Mouse (Mus musculus) adrenal gland, postnatal 14 days (tissue): ENCODE measurements around the gene Mnt. TPM values are rescaled to one million over a fixed set of nuclear protein-coding genes. Genes with fewer than 3 reads are reported as not detected.

Experiments used
- DNase-seq: peaks from one replicate; pipeline ENCODE4 v3.0.0; 2021; ENCODE audit warnings: mixed read lengths
- long read RNA-seq, 2 experiments: library from polyadenylated mRNA; stranded (forward); transcript quantifications; one replicate each; pipeline ENCODE4 v2.0.0; 2021
- total RNA-seq: library from RNA; stranded (reverse); gene quantifications from 2 replicates; pipeline ENCODE4 v1.2.3, GENCODE M21; 2021

The Mnt gene
- 22.8 and 29.9 TPM in 2 replicates for total RNA-seq
- long read RNA-seq, experiment 1, full-length matches to known transcripts = 3 of 25 reads
- long read RNA-seq, experiment 1, partial matches to known transcripts = 21 of 25 reads
- long read RNA-seq, experiment 1, other reads (novel, unspliced or antisense) = 1 of 25 reads
- long read RNA-seq, experiment 2, full-length matches to known transcripts = 3 of 12 reads
- long read RNA-seq, experiment 2, partial matches to known transcripts = 9 of 12 reads
- long read RNA-seq, experiment 2, other reads (novel, unspliced or antisense) = 0 of 12 reads

DNA sequence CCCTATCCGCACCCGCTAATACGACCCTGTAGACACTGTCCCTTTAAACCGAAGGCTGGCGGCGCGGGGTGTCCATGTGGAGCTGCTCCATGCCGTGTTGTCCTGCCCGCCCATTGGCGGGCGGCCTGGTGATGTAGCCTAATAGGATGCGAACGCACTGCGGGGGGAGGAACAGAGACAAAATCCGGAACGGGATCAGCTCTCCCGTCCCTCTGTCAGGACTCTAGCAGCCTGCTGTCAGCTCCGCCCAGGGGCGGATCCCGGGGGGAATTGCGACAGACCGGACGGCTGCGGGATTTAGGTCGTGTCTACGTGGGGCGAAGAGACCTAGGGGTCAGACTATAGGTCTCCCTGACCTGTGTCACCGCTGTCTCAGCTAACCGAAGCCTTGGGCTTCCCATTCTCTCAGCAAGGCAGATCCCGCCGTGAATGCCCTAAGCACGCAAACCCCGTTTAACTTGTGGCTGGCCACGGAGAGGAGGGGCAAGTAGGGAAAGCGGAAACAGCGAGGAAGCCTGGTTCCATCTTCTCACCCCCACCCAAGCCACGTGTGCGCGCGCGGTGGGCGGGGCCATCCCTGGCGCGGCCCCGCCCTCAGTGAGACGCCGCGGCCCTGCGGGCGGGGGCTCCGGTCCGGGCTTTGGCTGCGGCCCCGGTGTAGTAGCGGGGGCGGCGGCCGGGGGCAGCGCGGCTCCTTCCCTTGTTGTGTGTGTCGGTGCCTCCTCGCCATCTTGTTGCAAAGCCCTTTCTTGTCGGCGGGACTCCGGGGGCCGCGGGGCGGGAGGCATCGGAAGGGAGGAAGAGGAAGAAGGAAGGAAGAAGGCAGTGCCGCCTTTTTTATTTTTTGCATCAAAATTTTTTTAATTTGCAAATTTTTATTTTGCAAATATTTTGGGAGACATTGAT lies at the start of gene Mnt:
TSS of gene Mnt (plus strand) at position 665 of the 906 bp plus-strand sequence.
- DNase-seq = peak; percentile 99

DNA sequence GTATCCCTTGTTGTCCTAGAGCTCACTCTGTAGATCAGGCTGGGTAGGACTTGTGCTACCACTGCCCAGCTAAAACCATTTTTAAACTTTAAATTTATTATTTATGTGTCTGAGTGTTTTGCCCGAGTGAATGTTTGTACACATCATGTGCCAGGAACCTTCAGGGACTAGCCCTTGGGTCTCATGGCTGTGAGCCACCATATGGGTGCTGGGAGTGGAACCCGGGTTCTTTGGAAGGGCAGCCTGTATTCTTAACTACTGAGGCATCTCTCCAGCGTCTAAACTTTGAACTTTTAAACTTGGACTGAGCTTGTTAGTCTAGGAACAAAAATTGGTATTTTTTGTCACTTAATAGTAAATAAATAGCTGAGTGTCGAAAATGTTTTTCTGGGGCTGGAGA lies 37.8 kb upstream of the Mnt start:
- DNase-seq = no peak

DNA sequence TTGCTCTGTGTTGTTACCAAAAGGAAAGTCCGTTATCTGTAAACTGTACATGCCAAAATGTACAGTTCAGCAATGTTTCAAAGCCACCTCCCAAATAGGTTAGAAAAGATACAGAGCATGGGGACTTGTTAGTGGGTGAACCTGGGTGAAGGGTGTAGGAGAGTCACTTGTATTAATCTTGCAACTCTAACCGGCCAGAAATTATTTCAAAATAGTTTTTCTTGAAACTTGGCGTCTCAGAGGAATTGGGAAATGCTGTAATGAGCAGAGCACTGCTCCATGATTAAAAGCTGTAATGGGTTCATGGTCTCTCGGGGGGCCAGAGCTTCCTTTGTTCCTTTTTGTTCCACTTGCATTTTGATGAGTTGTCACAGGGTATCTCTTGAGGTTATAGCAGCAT lies 30.1 kb upstream of the Mnt start:
- peak; percentile 14 for DNase-seq

DNA sequence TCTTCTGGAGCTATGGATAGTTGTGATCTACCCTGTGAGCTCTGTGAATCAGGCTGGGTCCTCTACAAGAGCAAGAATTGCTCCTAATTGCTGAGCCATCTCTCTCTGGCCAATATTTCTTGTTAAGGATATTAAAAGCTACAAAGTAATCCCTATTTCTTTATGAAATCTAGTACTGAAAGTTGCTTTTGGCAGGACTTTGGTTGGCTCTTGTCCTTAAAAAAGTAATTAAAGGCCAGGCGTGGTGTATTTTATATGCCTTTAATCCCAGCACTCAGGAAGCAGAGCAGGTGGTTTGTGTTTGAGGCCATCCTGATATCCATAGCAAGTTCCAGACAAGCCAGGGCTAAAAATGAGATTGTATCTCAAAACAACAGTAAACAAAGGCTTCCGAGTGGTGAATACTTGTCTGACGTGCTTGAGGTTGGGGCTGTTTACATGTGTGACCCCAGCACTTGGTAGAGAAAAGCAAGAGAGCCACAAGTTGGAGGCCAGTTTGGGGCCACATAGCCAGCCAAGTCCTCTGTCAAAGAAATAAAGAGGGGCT lies 26.6 kb upstream of the Mnt start:
- no peak for DNase-seq

DNA sequence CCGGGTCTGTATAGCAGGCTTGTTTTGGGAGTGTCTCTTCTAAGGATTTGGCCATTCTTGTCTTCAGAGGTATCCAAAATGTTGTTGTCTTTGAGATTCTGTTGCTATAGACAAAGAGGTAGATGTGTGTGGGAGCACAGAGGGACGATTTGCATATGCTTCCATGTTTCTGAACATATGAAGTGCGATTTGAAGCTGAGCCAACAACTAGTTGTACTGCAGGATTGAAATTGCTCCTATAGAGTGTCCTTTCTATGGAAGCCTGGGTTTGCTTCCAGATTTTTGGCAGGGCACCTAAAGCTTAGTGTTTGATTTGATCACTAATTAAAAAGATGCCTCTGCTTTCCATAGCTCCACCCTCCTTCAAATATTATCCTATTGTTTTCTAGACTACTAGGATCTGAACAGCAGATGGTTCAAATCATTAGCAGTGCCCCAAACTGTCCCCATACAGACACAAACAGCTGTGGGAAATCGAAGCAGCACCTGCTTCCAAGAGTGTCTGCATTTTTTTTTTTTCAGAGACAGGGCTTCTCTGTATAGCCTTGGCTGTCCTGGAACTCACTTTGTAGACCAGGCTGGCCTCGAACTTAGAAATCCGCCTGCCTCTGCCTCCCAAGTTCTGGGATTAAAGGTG lies 23.4 kb upstream of the Mnt start:
- no peak for DNase-seq

DNA sequence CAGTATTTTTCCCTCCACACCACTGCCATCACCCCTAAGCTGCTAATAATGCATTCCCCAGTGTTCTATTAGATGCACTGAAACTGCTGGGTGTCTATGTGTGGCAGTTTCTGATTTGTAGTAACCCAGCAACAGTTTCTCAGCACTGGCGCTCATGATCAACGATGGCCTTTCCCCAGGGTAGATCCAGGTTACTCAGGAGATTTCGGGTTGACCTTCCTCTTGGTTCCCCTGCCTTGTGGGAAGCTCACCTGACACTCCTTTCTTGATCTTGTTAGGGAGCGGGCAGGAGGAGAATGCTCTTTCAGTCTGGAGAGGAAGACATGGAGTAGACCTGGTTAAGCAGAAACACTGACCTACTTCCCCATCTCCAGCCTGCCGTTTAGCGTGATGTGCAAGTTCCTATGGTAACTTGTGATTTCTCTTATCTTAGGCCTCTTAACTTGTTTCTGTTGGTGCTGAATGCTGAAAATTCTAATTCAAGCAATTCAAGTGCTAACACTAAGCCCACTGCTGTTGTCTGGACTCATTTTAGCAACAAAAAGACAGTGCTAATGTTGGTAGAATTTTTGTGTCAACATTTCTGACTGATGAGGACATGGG lies 22.4 kb upstream of the Mnt start:
- no peak for DNase-seq

DNA sequence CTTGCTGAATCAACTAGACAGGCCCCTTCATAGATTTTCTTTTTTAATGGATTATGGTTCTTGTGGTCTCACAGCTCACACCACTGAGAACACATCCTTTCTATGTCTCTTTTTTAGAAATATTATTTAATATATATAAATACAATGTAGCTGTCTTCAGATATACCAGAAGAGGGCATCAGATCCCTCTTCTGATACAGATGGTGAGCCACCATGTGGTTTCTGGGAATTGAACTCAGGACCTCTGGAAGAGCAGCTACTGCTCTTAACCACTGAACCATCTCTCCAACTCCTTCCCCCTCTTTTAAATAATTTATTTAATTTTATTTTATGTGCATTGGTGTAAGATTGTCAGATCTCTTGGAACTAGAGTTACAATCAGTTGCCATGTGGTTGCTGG lies 20.6 kb upstream of the Mnt start:
- no peak for DNase-seq

DNA sequence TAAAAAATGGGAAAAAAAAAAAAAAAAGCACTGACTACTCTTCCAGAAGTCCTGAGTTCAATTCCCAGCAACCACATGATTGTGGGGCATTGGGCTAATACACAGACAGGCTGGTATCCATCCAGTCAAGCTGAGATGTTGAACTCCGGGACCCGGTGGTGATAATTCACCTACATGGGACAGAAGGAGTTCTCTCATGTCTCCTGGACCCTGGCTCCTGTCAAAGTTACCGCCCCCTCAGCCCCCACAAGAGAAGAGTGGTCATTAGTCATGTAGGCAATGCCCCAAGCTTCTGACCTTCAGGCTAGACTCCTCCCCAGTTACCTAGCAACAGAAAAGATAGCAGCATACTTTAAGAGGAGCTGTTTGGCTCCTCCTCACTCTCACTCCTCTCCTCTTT lies 19.7 kb upstream of the Mnt start:
- DNase-seq = peak; percentile 36

DNA sequence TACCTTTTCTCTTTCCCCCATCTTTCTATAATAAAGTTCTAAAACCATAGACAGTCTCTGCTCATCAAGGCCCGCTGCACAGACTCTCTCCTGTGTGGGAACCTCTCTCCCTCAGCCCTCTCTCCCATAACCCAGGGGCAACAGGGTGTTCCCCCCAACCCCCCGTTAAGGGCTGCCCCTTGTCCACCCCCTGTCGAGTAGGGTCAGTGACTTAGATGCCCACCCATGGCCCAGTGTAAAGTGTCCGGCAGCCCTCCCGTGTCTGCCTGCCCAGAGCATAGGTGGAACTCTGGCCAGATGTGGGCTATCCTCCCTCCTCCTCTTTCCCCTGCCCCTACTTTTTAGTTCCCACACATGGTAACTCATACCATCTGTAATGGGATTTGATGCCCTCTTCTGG lies 19.2 kb upstream of the Mnt start:
- no peak for DNase-seq

DNA sequence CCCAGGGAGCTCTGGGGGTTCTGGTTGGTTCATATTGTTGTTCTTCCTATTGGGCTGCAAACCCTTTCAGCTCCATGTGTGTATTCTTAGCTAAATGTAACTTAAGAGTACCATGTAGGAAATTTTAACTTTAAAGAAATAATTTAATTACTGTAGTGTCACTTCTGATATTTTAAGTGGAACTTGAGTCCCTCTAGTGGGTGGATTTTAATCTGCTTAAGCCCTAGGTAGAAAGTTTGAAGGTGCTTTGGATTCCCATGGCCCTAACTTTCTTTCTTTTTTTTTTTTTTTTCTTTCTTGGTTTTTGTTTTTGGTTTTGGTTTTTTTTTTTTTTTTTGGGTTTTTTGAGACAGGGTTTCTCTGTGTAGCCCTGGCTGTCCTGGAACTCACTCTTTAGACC lies 14.9 kb upstream of the Mnt start:
- DNase-seq = no peak

DNA sequence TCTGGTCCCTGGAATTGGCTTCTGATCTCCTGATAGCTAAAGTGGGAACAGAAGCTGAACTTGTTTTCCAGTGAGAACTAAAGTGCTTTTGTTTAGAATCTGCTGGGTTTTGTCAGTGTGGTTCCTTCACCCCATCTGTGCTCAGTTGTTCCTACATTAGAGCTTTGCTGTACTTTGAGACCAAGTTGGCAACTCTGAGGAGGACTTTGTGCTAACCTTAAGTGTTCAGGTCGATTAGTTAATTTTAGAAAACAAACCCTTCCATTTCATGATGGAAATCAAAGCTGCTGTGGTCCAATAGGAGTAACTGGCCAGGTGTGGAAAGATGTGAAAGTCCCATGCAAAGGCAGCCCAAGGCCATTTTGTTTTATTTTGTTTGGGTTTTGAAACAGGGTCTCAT lies 9.8 kb upstream of the Mnt start:
- no peak for DNase-seq

DNA sequence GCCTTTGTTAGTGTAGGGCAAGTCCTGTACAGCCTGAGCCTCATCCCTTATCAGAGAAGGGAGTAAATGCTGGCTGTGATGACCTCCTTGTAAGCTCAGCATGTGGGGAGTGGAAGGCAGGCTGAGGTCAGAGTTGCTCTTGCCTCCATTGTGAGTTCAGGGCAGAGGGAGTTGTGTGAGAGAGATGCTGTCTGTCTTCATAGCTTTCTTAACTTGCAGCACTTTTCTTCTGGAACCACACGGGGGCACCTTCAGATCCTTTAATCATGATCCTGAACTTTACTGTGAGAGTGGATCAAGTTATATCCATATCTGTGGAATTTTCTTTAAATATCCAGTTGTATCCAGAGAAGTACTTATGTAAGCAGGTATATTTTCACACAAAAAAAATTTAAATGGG lies 9.3 kb upstream of the Mnt start:
- DNase-seq = peak; percentile 51

DNA sequence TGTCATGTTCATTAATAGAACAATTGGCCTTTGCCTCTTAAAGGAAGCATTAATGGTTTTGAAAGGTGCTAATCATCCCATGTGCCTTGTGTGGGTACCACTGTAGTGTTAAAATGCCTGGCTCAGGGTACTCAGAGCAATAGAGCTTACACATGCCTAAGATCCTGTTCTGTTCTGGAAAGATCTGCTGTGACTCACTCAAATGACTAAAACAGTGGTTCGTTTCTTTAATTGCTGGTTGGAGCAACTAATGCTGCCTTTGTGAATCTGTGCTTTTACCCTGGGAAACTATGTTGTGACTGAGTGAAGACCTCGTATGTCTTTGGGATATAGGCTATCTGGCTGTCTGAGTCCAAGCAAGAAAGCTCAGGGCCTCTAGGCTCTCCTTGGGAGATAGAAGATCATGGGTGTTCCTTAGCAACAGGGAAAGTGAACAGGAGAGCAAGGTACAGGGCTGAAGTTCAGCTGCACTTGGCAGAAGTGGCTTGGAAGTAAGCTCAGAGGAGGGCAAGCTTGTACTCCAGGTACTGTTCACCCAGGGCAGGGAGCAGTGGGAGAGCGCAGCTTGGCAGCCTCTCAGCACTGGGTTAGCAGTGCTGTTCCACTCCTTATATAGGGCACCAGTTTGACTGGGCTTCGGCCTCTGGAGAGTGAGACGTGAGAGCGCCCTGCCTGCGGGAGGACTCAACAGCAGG lies 7.8 kb upstream of the Mnt start:
- no peak for DNase-seq

DNA sequence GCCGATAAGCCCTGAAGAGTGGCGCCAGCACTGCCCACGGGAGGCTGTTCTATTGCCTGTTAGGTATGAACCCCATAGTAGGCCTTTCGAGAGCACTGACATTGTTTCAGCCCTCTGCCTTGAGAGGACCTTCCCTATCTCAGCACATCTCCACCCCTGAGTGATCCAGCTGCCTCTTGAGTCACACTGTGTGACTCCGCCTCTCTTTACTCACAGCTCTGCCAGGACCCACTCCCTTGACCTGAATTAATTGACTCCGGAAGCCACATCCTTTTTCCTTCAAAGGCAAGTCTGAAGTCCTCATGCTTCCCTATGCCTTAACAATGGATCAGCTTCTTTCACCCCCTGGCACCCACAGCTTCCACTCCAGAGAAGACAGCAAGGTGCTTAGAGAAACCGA lies 4.6 kb upstream of the Mnt start:
- peak; percentile 74 for DNase-seq

DNA sequence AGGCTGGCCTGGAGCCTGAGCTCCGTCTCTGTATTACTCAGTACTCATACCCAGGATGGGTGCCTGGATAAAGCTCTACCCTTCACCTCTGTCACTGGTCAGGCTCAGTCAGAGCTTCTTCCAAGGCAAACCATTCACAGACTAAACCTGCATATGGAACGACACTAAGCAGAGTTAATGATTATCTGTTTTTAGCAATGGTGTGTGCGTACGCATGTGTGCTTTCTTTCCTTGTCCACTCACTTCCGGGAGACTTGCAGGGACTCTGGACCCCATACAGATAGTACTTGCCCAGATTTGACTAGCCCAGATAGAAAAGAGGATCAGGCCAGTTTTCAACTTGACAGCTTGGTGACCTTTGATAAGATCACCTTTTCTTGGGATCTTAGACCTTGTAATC lies 4.0 kb upstream of the Mnt start:
- DNase-seq = no peak

DNA sequence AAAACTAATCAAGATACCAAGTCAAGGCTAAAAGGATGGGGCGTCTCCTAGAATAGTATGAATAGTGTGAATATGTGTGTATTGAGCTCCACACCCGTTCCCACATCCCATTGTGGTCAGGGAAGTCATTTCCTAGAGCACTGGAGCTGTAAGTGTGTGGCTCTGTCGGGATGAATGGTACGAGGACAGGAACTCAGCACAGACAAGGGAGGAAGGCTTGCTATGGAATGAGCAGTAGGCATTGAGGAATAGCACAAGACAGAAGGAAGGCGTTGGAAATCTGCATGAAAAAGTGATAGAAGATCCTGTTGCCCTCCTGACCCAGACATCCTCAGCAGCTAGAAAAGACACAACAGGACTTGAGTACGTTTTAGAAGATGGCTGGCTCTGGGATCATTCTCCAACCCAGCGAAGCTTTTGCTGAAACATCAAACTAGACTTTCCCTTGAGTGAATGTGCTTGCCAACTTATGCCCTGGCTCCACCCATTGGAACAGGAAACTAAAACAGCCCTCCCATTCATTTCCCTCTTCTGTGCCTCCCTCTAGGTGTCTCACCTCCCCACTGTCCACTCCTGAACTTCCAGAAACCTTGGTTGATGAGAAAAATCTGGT lies 2.8 kb upstream of the Mnt start:
- DNase-seq = no peak

DNA sequence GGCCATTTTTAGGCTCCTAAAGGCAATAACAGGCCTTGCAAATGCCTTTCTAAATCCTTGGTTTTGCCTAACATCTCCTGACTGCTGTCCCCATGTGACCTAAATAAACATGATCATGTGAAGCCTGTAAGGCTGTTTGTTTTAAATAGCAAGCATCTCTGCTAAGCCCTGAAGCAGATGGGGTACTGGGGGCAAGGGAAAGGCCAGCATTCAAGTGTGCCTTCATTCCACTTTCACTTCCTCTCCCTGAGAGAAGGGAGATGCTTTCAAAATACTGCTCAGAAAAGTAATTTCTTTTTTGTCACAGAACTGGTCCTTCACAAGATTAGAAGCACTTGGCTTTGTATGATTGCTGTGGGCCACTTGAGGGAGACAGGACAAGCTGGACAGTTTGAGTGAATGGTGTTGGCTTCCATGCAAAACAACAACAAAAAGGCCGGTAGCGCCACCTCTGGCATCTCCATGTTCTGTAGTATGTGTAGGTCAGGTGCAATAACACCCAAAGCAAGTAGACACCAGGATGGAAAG lies 2.3 kb upstream of the Mnt start:
- no peak for DNase-seq

DNA sequence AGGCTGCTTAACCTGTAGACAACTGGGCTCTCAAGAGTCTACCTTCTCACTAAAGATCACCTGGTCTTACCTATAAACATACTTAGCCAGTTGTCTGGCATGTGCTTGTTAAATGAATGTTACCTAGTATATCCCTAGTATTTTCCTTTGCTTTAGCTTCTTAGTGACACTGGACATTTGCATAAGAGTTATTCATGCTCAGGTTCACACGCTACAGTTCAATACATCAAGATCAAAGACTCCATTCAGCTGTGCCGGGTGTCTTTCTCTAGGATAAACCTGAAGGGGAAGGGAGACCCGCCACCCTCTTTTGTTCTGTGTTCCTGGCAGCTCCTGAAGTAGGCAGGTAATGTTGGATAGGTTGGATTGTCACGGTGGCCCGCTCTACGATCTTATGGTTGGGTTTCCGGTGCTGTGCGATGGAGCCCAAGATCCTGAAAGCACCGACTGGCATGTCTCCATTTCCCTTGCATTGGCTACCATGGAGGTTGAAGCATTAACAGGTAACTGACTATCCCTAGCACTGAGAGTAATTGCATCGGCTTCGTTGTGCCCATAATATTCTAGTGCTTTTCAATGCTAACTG lies 1.7 kb upstream of the Mnt start:
- DNase-seq = no peak

DNA sequence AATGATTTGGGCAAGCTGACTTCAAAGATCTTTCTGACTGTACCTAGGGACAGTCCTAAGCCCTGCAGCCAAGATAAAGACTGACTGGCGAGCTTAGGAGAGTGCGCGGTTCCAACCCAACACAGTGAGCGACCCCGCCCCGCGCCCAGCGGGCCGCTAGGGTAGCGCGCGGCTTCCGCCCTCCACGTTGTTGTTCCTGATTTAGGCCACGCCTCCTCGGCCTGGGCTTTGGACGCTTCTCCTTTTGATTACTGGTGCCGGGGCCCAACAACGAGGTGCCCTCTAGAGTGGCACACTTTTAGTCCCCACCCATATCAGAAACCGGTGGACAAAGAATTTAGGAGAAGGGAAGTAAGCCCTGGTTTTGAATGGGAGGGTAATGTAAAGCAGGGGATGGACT lies 908 bp upstream of the Mnt start:
- peak; percentile 92 for DNase-seq

DNA sequence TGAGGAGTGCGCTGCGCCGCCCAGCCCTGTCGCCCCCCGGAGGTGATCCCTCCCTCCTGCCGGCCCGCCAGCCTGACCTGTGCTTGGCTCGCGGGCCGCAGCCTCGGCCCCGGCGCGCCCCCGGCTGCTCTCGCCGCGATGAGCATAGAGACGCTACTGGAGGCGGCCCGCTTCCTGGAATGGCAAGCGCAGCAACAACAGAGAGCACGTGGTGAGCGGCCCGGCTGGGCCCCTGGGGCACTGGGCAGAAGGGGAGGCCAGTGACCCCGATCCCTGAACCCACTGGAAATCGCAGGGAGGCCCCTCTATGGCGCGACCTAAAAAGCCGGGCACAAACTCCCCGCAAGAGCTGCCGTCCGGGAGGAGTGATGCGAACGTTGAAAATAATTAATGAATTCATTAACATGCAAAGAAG lies 478 bp downstream of the Mnt start:
- peak; percentile 75 for DNase-seq
